Mouse (Mus musculus): ENCODE data around the gene Nsmf. TPM values are rescaled to one million over a fixed set of nuclear protein-coding genes. Genes with fewer than 3 reads are reported as not detected.

Nsmf gene
- 100 to 1,000 TPM; 458 to 503 TPM for total RNA-seq (2021)

DNA sequence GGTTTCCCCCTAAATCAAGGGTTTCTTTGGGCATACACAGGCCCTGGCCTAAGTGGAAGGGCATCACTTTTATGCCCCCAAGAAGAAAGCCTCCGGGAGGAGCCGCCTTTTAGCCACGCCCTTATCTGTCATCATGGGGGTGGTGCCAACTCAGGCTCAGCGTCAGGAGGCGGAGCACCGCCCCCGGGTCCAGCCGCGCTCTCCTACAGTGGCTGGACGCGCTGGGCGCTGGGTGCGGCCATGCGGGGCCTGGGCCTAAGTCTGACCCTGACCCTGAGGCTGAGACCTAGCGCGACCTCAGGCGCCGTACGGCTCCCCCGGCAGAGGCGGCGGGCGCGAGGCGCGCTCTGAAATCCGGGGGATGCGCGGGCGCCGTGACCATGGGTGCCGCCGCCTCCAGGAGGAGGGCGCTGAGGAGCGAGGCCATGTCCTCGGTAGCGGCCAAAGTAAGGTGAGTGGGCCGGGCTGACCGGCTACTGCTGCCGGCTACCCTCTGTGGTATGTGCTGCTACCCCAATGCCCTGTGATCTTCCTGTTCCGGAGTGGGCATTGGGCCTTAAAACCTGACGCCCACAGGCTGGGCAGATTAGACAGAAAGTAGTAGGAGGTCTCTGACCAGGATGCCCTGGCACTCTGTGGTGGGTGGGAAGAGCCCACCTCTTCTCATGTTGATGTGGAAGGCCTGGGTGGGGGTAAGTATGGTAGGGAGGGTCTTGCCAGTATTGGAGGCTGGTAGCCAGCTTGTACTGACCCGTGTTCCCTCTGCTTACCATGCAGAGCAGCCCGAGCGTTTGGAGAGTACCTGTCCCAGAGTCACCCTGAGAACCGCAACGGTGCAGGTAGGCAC is at the start of gene Nsmf:
Gene Nsmf, plus strand, starts transcription at position 135 of the 847 bp plus-strand sequence.
- intact Hi-C loops (cut with DNase I): loop anchor here (1.0 to 5.0 kb wide), 2 partner anchors 24 to 77 kb away; partner anchors contain the start of genes Mrpl41 and Pnpla7

DNA sequence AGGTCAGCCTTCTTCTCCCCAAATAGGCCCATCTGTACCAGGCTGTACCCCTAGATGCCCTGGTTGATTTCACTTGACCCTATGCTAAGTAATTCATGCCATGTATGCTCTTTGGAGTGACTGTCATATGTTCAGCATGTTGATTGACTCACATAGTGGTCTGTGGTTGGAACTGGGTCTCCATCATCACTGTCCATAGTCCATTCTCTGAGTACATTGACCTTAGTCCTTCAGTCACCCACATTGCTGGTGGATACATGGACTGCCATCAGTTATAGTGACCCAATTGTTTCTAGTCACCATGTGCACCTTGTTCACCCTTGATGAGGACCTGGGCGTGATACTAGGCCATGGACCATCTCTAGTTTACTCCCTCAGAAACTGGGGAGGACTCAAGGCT is 47.4 kb upstream of the Nsmf start:
- intact Hi-C loops (cut with DNase I): no loop called here
- DNase-seq (ENCODE audit: low spot score in 2 of 2): no peak

More for the DNA sequence above, at the start of gene Nsmf:
- peak; percentile 85 to 89 for DNase-seq (ENCODE audit: low spot score in 2 of 2)

DNA sequence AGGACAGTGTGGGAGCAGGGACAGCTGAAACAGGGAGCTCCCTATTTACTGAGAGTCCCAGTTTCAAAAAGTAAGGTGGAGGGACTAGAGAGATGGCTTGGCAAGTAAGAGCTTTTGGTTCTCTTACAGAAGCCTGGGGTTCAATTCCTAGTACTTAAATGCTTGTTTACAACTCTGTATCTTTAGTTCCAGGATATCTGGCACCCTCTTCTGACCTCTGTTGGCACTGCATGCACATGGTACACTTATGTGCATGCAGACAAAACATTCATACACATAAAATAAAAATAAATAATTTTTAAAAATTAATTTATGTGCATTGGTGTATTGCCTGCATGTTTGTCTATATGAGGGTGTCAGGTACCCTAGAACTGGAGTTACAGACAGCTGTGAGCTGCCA is 45.9 kb upstream of the Nsmf start:
- intact Hi-C loops (cut with DNase I): no loop called here
- no peak for DNase-seq (ENCODE audit: low spot score in 2 of 2)

DNA sequence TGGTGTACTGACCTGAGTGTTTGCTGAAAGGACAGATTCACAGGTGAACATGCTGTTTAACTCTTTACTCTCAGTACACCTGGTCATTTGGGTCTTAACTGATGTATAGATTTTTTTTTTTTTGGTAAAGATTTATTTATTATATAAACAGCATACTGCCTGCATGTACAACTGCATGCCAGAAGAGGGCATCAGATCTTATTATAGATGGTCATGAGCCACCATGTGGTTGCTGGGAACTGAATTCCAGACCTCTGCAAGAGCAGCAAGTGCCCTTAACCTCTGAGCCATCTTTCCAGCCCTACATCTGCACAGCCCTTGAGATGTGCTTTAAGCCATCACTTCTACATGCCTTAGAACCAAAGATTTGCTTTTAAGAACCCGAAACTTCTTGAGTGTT is 31.5 kb upstream of the Nsmf start:
- intact Hi-C loops (cut with DNase I): no loop called here
- no peak for DNase-seq (ENCODE audit: low spot score in 2 of 2)

DNA sequence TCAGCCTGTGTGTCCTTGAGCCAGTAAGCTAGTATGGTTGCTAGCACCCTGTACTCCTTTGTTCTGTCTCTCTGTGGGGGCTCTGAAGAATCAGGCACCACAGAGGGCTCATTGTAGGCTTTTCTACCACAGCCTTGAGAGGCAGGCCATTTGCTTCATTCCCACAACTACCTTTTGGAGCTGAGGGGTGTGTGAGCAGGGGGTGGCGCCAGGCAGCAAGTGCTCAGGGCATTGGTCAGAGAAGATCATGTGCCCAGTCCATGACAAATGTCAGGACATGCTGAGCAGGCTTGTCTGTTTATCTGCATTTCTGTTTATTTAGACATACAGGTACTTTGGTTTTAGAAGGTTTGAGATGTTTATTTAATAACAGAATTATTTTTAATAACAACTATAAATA is 29.0 kb upstream of the Nsmf start:
- intact Hi-C loops (cut with DNase I): no loop called here
- DNase-seq (ENCODE audit: low spot score in 2 of 2): no peak

DNA sequence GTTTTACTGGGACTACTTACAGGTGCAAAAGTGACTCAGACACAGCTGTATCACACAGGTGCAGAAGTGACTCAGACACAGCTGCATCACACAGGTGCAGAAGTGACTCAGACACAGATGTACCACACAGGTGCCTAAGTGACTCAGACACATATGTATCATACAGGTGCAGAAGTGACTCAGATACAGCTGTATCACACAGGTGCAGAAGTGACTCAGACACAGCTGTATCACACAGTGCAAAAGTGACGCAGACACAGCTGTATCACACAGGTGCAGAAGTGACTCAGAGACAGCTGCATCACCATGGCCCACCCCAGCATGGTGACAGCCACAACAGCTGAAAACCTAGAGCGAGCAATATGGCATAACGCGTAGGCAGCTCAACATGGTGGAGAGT is 19.2 kb upstream of the Nsmf start:
- DNase-seq (ENCODE audit: low spot score in 2 of 2): no peak
- intact Hi-C loops (cut with DNase I): no loop called here

DNA sequence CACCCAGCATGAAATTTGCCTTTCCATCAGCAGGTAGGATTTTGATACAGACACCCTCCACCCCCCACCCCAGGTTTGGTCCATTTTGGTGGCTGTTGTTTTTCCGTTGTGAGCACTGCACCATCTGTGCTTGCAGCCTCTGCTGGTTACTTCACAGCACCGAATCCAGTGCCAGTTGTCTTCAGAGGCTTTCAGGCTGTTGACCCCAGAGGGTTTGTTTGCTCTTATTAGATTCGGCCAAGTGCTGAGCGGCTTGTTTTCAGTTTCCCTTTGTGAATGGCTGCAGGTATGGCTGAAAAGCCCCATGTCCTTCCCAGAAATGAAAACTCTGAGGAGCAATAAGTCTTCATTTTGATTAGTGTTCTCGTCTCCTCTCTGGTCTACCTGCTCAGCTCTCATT is 14.1 kb upstream of the Nsmf start:
- intact Hi-C loops (cut with DNase I): no loop called here
- DNase-seq (ENCODE audit: low spot score in 2 of 2): no peak

DNA sequence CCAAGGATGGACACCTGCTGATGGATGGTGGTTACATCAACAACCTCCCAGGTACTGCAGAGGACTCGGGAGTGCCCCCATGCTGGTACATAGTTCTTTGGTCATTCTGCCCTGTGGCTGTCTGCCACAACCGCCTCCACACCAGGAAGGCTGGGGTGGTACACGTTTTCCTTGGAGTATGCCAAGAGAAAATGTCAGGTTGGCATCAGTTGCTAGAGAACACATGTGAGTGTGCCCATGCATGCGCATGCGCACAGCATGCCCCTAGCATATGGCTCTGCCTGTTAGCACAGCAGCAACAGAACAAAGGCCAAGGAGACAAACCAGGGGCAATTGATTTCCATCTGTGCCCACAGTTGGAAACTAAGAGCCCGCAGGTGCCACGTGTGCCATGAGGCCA is 3.2 kb upstream of the Nsmf start:
- DNase-seq (ENCODE audit: low spot score in 2 of 2): peak; percentile 56 to 60

DNA sequence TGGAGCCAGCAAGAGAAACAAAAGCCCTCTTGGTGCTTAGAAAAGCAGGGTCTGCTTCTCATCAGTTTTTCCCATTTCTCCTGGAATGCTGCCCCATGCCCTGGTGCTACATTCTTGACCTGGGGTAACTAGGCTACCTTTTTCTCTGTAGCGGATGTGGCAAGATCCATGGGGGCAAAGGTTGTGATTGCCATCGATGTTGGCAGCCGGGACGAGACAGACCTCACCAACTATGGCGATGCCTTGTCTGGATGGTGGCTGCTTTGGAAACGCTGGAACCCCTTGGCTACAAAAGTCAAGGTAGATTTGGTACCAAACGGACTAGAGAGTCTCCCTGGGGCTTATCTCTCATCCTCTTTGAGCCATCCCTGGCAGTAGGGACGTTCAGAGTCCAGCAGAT is 2.7 kb upstream of the Nsmf start:
- intact Hi-C loops (cut with DNase I): loop anchor here (5.0 kb wide), 1 partner anchor 74 kb away; the partner anchor contains the start of genes Mrpl41 and Pnpla7
- DNase-seq (ENCODE audit: low spot score in 2 of 2): no peak

More for the DNA sequence above, 3.2 kb upstream of the Nsmf start:
- intact Hi-C loops (cut with DNase I): loop anchor here (5.0 kb wide), 1 partner anchor 74 kb away; the partner anchor contains the start of genes Mrpl41 and Pnpla7

DNA sequence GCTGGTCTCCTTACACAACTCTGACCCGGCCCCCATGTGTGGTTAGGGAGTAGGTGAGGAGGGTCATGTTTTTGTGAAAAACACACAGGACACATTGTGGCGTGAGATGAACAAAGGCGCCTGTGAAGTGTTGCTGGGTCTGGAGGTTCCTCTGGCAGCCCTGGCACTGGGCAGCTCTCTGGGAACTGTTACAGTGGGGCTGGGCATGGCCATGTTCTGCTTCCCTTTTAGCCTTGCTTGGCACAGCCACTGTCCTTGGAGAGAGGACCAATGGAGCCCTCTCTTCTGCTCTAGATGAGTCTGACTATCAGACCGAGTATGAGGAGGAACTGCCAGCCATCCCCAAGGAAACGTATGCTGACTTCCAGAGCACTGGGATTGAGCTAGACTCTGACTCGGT is 1.1 kb upstream of the Nsmf start:
- intact Hi-C loops (cut with DNase I): loop anchor here (5.0 kb wide), 1 partner anchor 76 kb away; the partner anchor contains the start of genes Mrpl41 and Pnpla7

DNA sequence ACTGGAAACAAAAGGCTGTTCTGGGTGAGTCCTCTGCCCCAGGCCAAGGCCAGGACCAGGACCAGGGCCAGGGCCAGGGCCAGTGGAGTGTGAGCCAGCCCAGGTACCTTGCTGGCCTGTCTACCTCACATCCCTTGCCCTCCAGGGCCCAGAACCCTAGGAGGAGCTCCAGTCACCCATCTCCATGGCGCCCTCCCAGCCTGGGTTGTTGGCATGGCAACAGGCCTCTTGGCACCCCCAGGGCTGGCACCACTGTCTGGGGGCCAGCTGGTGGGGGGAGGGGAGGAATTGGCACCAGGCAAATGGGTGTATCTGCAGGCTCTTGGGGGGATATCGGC is 882 bp downstream of the Nsmf start:
- peak; percentile 59 to 71 for DNase-seq (ENCODE audit: low spot score in 2 of 2)
- intact Hi-C loops (cut with DNase I): loop anchor here (1.0 kb wide), 1 partner anchor 23 kb away; no protein-coding TSS in a partner anchor

More for the DNA sequence above, 1.1 kb upstream of the Nsmf start:
- DNase-seq (ENCODE audit: low spot score in 2 of 2): no peak

DNA sequence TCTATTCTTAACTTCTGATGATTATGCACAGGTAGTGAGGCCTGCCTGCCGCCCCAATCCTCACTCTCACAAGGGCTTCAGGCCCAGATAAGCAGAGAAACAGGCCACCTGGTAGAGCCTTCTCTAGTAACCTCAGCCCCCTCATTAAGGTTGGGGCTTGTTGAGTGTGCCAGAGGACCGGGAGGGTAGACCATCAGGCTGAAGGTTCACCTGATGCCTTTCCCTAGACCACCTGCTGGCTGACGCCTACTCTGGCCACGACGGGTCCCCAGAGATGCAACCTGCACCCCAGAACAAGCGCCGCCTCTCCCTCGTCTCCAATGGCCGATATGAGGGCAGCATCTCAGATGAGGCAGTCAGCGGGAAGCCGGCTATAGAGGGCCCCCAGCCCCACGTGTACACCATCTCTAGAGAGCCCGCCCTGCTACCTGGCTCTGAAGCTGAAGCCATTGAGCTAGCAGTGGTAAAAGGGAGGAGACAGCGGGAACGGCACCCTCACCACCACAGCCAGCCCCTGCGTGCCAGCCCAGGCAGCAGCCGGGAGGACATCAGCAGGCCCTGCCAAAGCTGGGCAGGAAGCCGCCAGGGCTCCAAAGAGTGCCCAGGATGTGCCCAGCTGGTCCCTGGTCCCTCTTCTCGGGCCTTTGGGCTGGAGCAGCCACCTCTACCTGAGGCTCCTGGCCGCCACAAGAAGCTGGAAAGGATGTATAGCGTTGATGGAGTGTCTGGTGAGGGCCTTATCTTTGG is 1.4 kb downstream of the Nsmf start:
- intact Hi-C loops (cut with DNase I): loop anchor here (1.0 kb wide), 1 partner anchor 23 kb away; no protein-coding TSS in a partner anchor
- no peak for DNase-seq (ENCODE audit: low spot score in 2 of 2)

DNA sequence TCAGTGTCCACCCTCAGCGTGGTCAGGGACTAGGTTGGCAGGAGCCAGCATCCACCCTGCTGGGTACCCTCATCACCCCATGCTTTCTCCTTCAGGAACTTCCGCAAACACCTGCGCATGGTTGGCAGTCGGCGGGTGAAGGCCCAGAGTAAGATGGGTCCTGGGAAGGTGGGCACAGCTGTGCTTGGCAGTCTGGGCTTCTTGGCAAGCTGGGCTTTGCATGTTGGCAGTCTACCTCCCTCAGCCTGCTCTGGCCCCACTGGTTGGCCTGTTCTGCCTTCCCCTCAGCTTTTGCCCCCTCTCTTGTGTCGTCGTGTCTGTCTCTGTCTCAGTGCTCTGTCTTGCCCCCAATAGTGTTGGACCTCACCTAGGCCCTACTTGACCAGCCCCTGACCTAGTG is 4.8 kb downstream of the Nsmf start:
- no peak for DNase-seq (ENCODE audit: low spot score in 2 of 2)
- intact Hi-C loops (cut with DNase I): no loop called here

DNA sequence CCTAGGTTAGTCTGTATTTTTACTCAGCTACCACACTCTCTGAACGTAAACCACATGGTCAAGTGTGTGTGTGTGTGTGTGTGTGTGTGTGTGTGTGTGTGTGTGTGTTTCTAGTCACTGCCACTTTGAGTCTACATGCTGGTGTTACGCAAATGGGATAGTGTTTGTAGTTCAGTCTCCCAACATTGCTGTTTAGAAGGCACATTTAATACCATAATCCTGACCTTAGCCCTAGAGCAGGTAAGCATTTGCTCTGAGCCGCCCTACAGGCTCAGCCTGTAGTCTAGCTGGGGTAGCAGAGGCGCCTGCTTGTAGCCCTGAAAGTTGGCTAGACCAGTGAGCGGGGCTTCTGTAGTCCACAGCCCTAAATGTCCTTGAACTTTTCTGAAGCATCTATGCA is 9.4 kb downstream of the Nsmf start:
- intact Hi-C loops (cut with DNase I): no loop called here
- no peak for DNase-seq (ENCODE audit: low spot score in 2 of 2)

DNA sequence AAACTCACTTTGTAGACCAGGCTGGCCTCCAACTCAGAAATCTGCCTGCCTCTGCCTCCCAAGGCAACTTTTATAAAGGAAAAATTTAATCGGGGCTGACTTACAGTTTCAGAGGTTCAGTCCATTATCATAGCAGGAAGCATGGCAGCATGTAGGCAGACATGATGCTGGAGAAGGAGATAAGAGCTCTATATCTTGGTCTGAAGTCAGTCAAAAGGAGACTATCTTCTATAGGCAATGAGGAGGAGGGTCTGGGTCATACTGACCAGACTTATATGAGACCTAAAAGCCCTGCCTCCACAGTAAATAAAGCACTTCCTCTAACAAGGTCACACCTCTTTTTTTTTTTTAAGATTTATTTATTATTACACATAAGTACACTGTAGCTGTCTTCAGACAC is 10.1 kb downstream of the Nsmf start:
- intact Hi-C loops (cut with DNase I): no loop called here
- DNase-seq (ENCODE audit: low spot score in 2 of 2): no peak

DNA sequence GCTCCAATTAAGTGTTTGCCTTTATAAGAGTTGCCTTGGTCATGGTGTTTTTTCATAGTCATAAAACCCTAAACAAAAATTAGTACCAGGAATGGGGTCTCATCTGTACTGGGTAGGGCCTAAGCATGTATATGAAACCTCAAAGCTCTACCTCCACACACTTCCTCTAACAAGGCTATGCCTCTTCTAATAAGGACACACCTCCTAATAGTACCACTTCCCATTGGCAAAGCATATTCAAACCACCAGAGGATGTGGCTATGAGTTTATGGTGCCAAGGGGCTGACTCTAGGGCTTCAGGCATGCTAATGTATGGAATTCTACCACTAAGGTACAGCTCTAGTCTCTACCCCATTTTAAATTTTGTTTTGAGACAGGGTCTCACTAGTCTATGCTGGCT is 11.4 kb downstream of the Nsmf start:
- intact Hi-C loops (cut with DNase I): no loop called here
- DNase-seq (ENCODE audit: low spot score in 2 of 2): no peak

DNA sequence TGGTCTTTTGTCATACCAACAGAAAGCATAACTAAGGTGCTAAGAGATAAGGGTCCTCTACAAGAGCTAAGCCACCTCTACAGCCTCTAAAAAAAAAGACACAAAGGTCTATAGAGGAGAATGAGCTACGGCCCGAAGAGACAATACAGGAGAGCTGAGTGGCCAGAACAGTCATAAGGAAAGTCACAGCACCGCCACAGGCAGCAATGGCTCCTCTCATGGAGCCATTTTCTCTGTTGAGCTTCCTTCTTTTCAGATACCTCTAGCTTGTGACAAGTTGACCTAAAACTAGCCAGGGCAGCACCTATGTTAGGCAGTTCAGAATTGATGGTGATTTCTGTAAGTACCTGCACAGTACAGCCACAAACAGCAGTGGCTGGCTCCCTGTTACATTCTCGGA is 12.4 kb downstream of the Nsmf start:
- no peak for DNase-seq (ENCODE audit: low spot score in 2 of 2)
- intact Hi-C loops (cut with DNase I): no loop called here

DNA sequence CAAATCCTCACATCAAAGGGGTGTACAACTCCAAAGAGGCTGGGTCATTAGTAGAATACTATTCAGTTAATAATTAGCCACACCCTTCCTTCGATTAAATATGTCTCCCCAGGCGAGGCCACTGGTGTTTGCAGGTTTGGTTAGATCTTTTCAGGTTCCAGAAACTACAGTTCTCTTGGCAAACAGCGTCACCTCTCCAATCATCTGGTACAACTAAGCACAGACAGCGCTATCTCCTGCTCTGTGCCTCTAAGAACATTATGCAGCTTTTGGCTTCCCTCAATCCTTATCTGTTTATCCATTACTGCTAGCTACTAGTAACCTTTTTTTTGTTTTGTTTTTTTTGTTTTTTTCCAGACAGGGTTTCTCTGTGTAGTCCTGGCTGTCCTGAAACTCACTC is 15.4 kb downstream of the Nsmf start:
- intact Hi-C loops (cut with DNase I): no loop called here

DNA sequence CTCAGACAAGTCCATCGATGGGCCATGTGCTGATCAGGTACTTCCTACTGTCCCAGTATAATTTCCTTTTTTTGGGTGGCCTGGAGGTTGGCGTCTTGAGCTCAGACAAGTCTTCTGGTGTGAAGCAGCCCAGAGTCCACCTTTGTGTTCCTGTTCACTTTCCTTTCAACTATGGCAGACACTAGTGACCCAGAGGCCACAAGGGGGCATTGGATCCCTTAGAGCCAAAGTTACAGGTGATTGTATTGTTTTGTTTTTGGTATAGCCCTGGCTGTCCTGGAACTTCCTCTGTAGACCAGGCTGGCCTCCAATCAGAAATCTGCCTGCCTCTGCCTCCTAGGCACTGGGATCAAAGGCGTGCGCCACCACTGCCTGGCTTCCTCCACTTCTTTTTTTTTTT is 18.2 kb downstream of the Nsmf start:
- DNase-seq (ENCODE audit: low spot score in 2 of 2): no peak
- intact Hi-C loops (cut with DNase I): no loop called here

More for the DNA sequence above, 15.4 kb downstream of the Nsmf start:
- DNase-seq (ENCODE audit: low spot score in 2 of 2): no peak

DNA sequence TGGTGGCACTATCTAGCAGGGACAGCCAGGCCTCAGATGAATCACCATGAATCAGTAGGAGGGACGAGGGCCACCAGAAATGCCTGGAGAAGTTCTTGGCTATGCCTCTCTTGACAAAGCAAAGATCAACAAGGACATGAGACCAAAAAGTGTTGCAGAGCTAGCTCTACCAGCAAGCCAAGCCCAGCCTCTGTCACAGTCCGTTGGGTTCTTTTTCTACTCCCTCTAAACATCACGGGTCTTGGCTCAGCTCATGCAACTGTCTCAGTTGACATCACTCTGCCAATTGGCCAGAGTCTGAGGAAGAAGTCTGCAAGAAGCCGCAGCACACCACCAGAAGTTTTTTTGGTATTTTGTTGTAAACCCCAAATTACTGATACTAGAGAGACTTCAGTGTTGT is 21.4 kb downstream of the Nsmf start:
- intact Hi-C loops (cut with DNase I): no loop called here

DNA sequence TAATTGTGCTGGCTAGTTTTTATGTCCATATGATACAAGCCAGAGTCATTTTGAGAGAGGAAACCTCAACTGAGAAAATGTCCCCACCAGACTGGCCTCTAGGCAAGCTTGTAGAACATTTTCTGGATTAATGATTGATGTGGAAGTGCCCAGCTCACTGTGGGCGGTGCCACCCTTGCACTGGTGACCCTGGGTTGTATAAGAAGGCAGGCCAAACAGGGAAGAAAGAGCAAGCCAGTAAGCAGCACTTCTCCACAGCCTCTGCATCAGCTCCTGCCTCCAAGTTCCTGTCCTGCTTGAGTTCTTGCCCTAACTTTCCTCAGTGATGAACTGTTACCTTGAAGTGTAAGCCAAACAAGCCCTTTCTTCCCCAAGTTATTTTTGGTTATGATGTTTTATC is 24.8 kb downstream of the Nsmf start:
- intact Hi-C loops (cut with DNase I): loop anchor here (1.0 kb wide), 1 partner anchor 24 kb away; no protein-coding TSS in a partner anchor
- no peak for DNase-seq (ENCODE audit: low spot score in 2 of 2)

More for the DNA sequence above, 21.4 kb downstream of the Nsmf start:
- DNase-seq (ENCODE audit: low spot score in 2 of 2): no peak

All from left cerebral cortex, postnatal 36 days (tissue).